Mouse (Mus musculus) cerebellum, adult 2 months (tissue): ENCODE measurements around the gene Arl15.

Source experiments
- CTCF ChIP-seq: fragments of 200-500 bp; IDR thresholded peaks from 2 replicates; pipeline ENCODE4 v1.5.1; 2011; ENCODE audit warnings: low read depth, mild to moderate bottlenecking, control low read depth, low read length, moderate library complexity, borderline replicate concordance; ENCODE audit not compliant: insufficient read depth
- POLR2A ChIP-seq: fragments of 200-500 bp; IDR thresholded peaks from 2 replicates; pipeline ENCODE4 v1.6.1; 2011; ENCODE audit warnings: low read length, control low read depth, borderline replicate concordance; ENCODE audit not compliant: insufficient read depth

DNA sequence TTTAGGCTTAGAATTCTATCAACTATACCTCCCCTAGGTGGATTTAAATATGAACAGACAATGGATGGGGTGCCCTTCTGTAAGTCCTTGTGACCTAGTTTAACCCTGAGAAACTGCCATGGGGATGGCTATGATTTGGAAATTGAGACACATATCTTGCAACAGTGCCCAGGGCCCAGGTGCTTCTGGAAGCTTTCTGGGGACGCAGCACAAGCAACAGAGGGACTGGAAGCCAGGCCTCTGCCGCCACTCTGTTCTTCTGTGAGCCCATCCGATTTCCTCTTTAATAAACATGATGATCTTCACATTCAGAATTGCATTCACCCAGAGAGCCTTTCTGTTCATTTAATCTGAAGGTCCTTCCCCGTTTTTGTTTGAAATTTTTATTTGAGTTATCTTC lies 62.6 kb downstream of the Arl15 start:
- TF ChIP-seq CTCF (no peak), POLR2A (no peak)
